Mouse (Mus musculus): ENCODE data around the gene Ap5m1.

GRCm38 (mm10) chr14:49086522-49086921 is 20.6 kb downstream of the Ap5m1 start:
- no peak for TF ChIP-seq CTCF (IDR thresholded peaks at IDR 0.05; ENCODE audit: low read depth, low read length)
- no peak for TF ChIP-seq POLR2A (IDR thresholded peaks at IDR 0.05; ENCODE audit: borderline replicate concordance, low read depth, low read length)

Data from bone marrow macrophage, adult 2 months (primary cell).